Mouse (Mus musculus) brain, embryonic 14.5 days (tissue): ENCODE measurements around the gene Gm49398. TPM values are rescaled to one million over a fixed set of nuclear protein-coding genes. Genes with fewer than 3 reads are reported as not detected.
A peak's percentile ranks its signal among the peaks of the same experiment; 100 is the strongest.

Experiments used
- DNase-seq: peaks from one replicate; pipeline ENCODE4 v3.0.0-alpha.2; 2011; ENCODE audit warnings: low read depth
- CTCF ChIP-seq: fragments of 200-500 bp; IDR thresholded peaks from 2 replicates; pipeline ENCODE4 v1.5.1; 2012; ENCODE audit warnings: inconsistent platforms, mild to moderate bottlenecking, moderate library complexity, borderline replicate concordance; ENCODE audit not compliant: insufficient read depth, insufficient read length; ENCODE audit errors: extremely low read depth
- POLR2A ChIP-seq: fragments of 200-500 bp; IDR thresholded peaks from 2 replicates; pipeline ENCODE4 v1.6.1; 2012; ENCODE audit warnings: mild to moderate bottlenecking, inconsistent platforms, borderline replicate concordance; ENCODE audit not compliant: poor library complexity, insufficient read depth, insufficient read length, severe bottlenecking; ENCODE audit errors: extremely low read depth
- polyA plus RNA-seq: library from polyadenylated mRNA; depleted of rRNA; stranded (reverse); fragments of >200 nt; gene quantifications from 2 replicates; pipeline ENCODE4 v1.2.3, GENCODE M21; 2012; rRNA removed

The Gm49398 gene
- not detected in 2 replicates for polyA plus RNA-seq

DNA sequence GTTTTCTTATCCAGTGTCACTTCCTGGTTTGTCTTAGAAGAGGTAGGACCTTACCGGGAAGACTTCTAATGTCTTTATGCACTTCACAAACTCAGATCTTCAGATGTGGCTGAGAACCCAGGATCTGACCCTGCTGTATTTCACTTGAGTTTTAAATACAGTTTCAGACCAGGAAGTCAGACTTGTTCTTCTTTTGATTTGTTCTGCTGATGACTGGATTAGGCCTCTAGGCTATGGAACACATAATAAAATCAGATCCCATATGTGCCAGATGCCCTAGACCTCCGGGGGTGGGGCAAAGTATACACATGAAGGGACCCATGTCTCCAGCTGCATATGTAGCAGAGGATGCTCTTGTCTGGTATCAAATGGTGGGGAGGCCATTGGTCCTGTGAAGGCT lies at the start of gene Gm49398:
Gene Gm49398, minus strand, starts transcription at position 101 of the 400 bp plus-strand sequence.
- no peak for DNase-seq
- TF ChIP-seq CTCF = no peak
- no peak for TF ChIP-seq POLR2A

DNA sequence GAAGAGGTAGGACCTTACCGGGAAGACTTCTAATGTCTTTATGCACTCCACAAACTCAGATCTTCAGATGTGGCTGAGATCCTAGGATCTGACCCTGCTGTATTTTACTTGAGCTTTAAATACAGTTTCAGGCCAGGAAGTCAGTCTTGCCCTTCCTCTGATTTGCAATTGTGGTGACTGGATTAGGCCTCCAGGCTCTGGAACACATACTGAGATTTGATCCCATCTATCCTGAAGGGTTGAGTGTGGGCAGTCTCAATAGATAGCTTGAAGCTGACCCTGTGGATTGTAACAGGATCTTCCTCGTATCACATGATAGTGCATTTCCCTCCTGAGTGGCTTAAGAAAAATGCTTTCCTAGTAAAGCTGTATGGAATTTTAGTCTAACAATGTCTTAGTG lies 33.4 kb downstream of the Gm49398 start, which contains the start of gene Cts8:
Gene Cts8, minus strand, starts transcription at position 101 of the 400 bp plus-strand sequence.
- no peak for DNase-seq
- no peak for TF ChIP-seq CTCF
- TF ChIP-seq POLR2A = no peak

GRCm38 (mm10) chr13:61241076-61241947 lies 47.3 kb downstream of the Gm49398 start:
- TF ChIP-seq CTCF = peak; percentile 40; the same call in 1 of the 2 replicates
- no peak for TF ChIP-seq POLR2A
- peak; percentile 3 for DNase-seq

GRCm38 (mm10) chr13:61203310-61203709 lies 85.3 kb downstream of the Gm49398 start, which contains the start of gene Cts6:
Cts6 (minus strand) TSS chr13:61203410.
- no peak for TF ChIP-seq CTCF
- no peak for TF ChIP-seq POLR2A
- no peak for DNase-seq

Other genes starting within 250 kb of the Gm49398 start
- 0.05 TPM in 1 of 2 replicates, not detected in the other for gene Ctsq, start 248.2 kb downstream of the Gm49398 start, polyA plus RNA-seq
- gene Ctsr, start 124.6 kb downstream of the Gm49398 start, polyA plus RNA-seq = 0.07 TPM in 1 of 2 replicates, not detected in the other
- not detected in 2 replicates for gene Cts6, start 85.4 kb downstream of the Gm49398 start, polyA plus RNA-seq
- gene Cts8, start 33.5 kb downstream of the Gm49398 start, polyA plus RNA-seq = not detected in 2 replicates
- gene Cts7, start 69.4 kb upstream of the Gm49398 start, polyA plus RNA-seq = not detected in 2 replicates